Mouse (Mus musculus): ENCODE measurements around the gene Prpf38b. TPM values are rescaled to one million over a fixed set of nuclear protein-coding genes. Genes with fewer than 3 reads are reported as not detected.
A peak's percentile ranks its signal among the peaks of the same experiment; 100 is the strongest.

Prpf38b gene
- polyA plus RNA-seq, 1 experiment from 2014 or later, result 67.1 TPM

DNA sequence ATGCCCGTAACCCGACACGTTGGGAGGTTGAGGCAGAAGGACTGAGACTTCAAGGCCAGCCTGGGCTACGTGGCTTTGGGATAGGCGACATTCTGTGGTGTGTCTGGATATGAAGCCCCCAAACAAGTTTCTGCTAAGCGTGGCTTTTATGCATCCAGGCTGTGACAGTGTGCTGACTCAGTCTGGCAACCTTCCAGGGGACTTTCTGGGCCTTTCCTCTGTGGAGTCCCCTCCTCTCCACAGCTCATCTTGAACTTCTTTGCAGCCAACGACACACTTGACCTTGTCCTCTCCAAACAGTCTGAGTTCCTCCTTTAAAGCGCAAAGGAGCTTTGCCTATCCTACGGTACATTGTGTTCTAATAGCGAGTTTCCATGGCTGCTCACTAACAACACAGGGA is 55.7 kb downstream of the Prpf38b start:
- Histone ChIP-seq H3K9ac (replicated peaks) (no peak overlapping the region), H3K4me1 (replicated peaks) (peaks cover 34% of the 10 kb centered on the region), H3K4me3 (replicated peaks) (no peak overlapping the region), H3K27me3 (no peaks in the 10 kb centered on the region), H3K9me3 (no peaks in the 10 kb centered on the region), H3K36me3 (no peaks in the 10 kb centered on the region), H3K4me2 (replicated peaks) (no peak overlapping the region), H3K27ac (no peak overlapping the region)
- ATAC-seq, result no peak
- 70% methylated on average over 10 of the region's 10 CpGs for WGBS

DNA sequence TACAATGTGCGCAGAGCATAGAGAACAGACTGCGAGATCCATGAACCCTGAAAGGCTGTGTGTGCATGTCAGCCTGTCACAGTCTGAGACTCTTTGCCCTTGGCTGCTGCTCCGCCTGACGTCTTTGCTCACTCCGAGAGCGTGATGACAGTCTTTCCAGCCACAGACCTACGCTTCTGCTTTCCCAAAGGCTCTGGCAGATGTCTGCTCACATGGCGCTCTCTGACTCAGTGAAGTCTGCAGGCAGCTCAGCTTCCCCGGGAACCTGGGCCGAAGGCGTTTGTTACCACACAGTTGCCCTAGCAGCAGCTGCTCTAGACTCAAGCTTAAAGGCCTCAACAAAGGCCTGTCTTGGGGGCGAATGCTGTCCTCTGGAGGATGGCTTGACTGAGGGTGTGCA is 56.2 kb downstream of the Prpf38b start:
- H3K4me2 ChIP-seq (replicated peaks), result no peak overlapping the region
- no peaks in the 10 kb centered on the region for H3K27me3 ChIP-seq

DNA sequence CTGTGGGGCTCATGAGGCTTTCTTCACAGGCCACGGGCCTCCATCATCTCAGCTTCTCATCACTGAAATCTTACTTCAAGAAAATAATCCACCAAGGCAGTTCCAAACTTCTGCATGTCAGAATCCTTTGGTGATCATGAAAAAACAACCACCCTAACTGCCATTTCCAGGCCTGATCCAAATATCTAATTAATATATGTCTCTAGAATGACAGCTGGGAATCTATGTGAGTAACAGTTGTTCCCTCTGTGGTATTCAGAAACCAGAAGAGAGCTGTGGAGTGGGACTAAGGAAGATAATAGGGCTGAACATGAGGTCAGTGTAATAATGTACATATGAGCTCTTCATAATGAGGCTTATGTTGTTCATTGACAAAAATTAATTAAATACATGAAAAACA is 58.3 kb downstream of the Prpf38b start:
- 80% methylated on average over 1 of the region's 1 CpGs for WGBS
- Histone ChIP-seq H3K4me1 (replicated peaks) (peaks cover 25% of the 10 kb centered on the region), H3K9ac (replicated peaks) (no peak overlapping the region), H3K27ac (no peak overlapping the region), H3K4me3 (replicated peaks) (no peak overlapping the region), H3K9me3 (no peaks in the 10 kb centered on the region), H3K36me3 (no peaks in the 10 kb centered on the region), H3K27me3 (no peaks in the 10 kb centered on the region), H3K4me2 (replicated peaks) (no peak overlapping the region)
- ATAC-seq, result no peak

More for the DNA sequence above, 56.2 kb downstream of the Prpf38b start:
- H3K9me3 ChIP-seq, result no peaks in the 10 kb centered on the region
- peak; percentile 25; the same call in 1 of the 2 replicates for ATAC-seq
- peaks cover 34% of the 10 kb centered on the region for H3K4me1 ChIP-seq (replicated peaks)
- no peaks in the 10 kb centered on the region for H3K36me3 ChIP-seq
- H3K27ac ChIP-seq, result 0 out of 2 replicates have a peak overlapping the region, but pooled peaks have one; percentile 31
- H3K4me3 ChIP-seq (replicated peaks), result no peak overlapping the region
- 47% methylated on average over 12 of the region's 12 CpGs for WGBS
- no peak overlapping the region for H3K9ac ChIP-seq (replicated peaks)

Other genes with a start within 250 kb of the Prpf38b start
- gene Gpsm2, start 189.4 kb downstream of the Prpf38b start, polyA plus RNA-seq (2015; fragmentation: Nextera tagmentation; extraction: Ambion mirVana), result 40.1 and 40.7 TPM in 2 replicates
- not detected in 2 replicates for gene Aknad1, start 172.1 kb downstream of the Prpf38b start, polyA plus RNA-seq (2015; fragmentation: Nextera tagmentation; extraction: Ambion mirVana)
- 16.0 and 16.1 TPM in 2 replicates for gene Stxbp3, start 71.2 kb downstream of the Prpf38b start, polyA plus RNA-seq (2015; fragmentation: Nextera tagmentation; extraction: Ambion mirVana)
- not detected in 2 replicates for gene Fndc7, start 21.7 kb downstream of the Prpf38b start, polyA plus RNA-seq (2015; fragmentation: Nextera tagmentation; extraction: Ambion mirVana)
- gene Henmt1, start 28.1 kb upstream of the Prpf38b start, polyA plus RNA-seq (2015; fragmentation: Nextera tagmentation; extraction: Ambion mirVana), result 0.90 and 1.1 TPM in 2 replicates
- 0.75 TPM in 1 of 2 replicates, not detected in the other for gene Gm9857, start 28.7 kb upstream of the Prpf38b start, polyA plus RNA-seq (2015; fragmentation: Nextera tagmentation; extraction: Ambion mirVana)
- gene Fam102b, start 115.9 kb upstream of the Prpf38b start, polyA plus RNA-seq (2015; fragmentation: Nextera tagmentation; extraction: Ambion mirVana), result 8.5 and 9.6 TPM in 2 replicates
- not detected in 2 replicates for gene Slc25a54, start 168.7 kb upstream of the Prpf38b start, polyA plus RNA-seq (2015; fragmentation: Nextera tagmentation; extraction: Ambion mirVana)
- gene Slc25a24, start 211.4 kb upstream of the Prpf38b start, polyA plus RNA-seq (2015; fragmentation: Nextera tagmentation; extraction: Ambion mirVana), result 9.1 and 10.0 TPM in 2 replicates

All from midbrain, embryonic 13.5 days (tissue).